Mouse (Mus musculus) embryonic fibroblast, embryonic 13.5 days (primary cell): ENCODE data around the gene L2hgdh.

Experiments
- CTCF ChIP-seq: IDR thresholded peaks from 2 replicates; pipeline ENCODE4 v1.5.1; 2011; ENCODE audit warnings: mild to moderate bottlenecking, control low read depth, low read length, moderate library complexity, borderline replicate concordance; ENCODE audit not compliant: insufficient read depth
- POLR2A ChIP-seq: IDR thresholded peaks from 2 replicates; pipeline ENCODE4 v1.6.1; 2011; ENCODE audit warnings: low read depth, mild to moderate bottlenecking, control low read depth, low read length, moderate library complexity

DNA sequence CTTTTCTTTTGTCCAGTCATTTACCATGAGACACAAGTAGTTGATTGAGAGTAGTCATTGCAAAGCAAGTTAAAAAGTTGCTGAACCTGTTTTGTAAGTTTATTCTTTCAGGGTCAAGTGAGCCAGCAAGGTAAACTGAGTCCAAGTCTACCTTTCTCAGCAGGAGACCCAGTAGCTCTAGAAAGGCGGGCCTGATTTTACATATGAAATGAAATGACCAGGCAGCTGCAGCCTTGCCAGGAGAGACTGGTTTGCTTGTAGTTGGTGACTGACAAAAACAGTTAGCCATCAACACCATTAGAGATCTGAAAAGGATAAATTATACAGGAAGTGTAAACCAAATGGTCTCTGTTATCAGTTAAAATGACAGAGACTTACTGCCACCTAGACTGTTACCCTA lies 5.6 kb upstream of the L2hgdh start:
- TF ChIP-seq CTCF = no peak
- no peak for TF ChIP-seq POLR2A
